In genomic region chr1:75518427-75518826, GRCm38 (mm10) we compare ENCODE assay signal across 21 mouse cellular contexts. TPM values are rescaled to one million over a fixed set of nuclear protein-coding genes. Genes with fewer than 3 reads are reported as not detected.
DNase-seq lines count a peak whose midpoint lies in the region; ATAC-seq and TF ChIP-seq lines count a peak whose summit lies in the region.
"Had no signal": no experiment of that assay in that cellular context is flagged by ENCODE, and none has a peak within 500 bp of the region (broad histone marks: within the 10 kb centered on the region; RNA-seq: fewer than 3 reads in every experiment).

No protein-coding gene starts in this region.

- no peaks in the 10 kb centered on the region for H3K27me3 ChIP-seq in kidney, embryonic 15.5 days
- H3K27me3 ChIP-seq in stomach, embryonic 14.5 days (ENCODE audit: control insufficient read depth, insufficient read depth, low read length): no peaks in the 10 kb centered on the region
- no peaks in the 10 kb centered on the region for H3K27me3 ChIP-seq in stomach, postnatal 0 days (ENCODE audit: control insufficient read depth, insufficient read depth, low read length)
- no peaks in the 10 kb centered on the region for H3K27me3 ChIP-seq in embryonic facial prominence, embryonic 15.5 days
- H3K27me3 ChIP-seq: hindbrain, embryonic 12.5 days; liver, embryonic 13.5 days; neural tube, embryonic 12.5 days had no signal

- TF ChIP-seq CTCF in stomach, postnatal 0 days (IDR thresholded peaks at IDR 0.05; ENCODE audit: low read depth): no peak

- TF ChIP-seq EP300 in stomach, postnatal 0 days (optimal IDR thresholded peaks at IDR 0.05): no peak

- H3K4me1 ChIP-seq in kidney, embryonic 15.5 days: peaks cover 30% of the 10 kb centered on the region
- H3K4me1 ChIP-seq in stomach, embryonic 14.5 days (ENCODE audit: control insufficient read depth, insufficient read depth, low read length): peaks cover 23% of the 10 kb centered on the region
- H3K4me1 ChIP-seq in stomach, postnatal 0 days (replicated peaks; ENCODE audit: control insufficient read depth, insufficient read depth): peaks cover 6% of the 10 kb centered on the region; the same call in 1 of the 2 replicates
- peaks cover 27% of the 10 kb centered on the region for H3K4me1 ChIP-seq in embryonic facial prominence, embryonic 15.5 days

- no peak overlapping the region for H3K4me3 ChIP-seq in kidney, embryonic 15.5 days (replicated peaks)
- no peak overlapping the region for H3K4me3 ChIP-seq in stomach, embryonic 14.5 days (ENCODE audit: low read depth, low read length)
- no peak overlapping the region for H3K4me3 ChIP-seq in stomach, postnatal 0 days (ENCODE audit: low read depth, low read length)
- no peak overlapping the region for H3K4me3 ChIP-seq in embryonic facial prominence, embryonic 15.5 days (replicated peaks)
- H3K4me3 ChIP-seq: forebrain, embryonic 10.5 days; hindbrain, embryonic 12.5 days; liver, embryonic 13.5 days; neural tube, embryonic 12.5 days had no signal

- no peak for DNase-seq in kidney, postnatal 14 days
- no peak for DNase-seq in stomach, postnatal 0 days (ENCODE audit: low spot score)
- DNase-seq in spleen, postnatal 4 days (ENCODE audit: low spot score in 2 of 2): no peak
- no peak for DNase-seq in yolk sac, embryonic 10.5 days (ENCODE audit: low spot score)
- DNase-seq: adrenal gland, adult 8-10 months; B cell, adult 2 months; cerebellum, adult 11-12 months; cerebellum, postnatal 25 days; heart, adult 11 months; layer of hippocampus, postnatal 36 days; liver, embryonic 13.5 days; spleen, adult 18-20 months; thymus, postnatal 4 days had no signal

- WGBS in kidney, embryonic 15.5 days: 93% methylated on average over 4 of the region's 4 CpGs
- 92% methylated on average over 4 of the region's 4 CpGs for WGBS in stomach, embryonic 14.5 days
- WGBS in stomach, postnatal 0 days: 93% methylated on average over 4 of the region's 4 CpGs
- WGBS in embryonic facial prominence, embryonic 15.5 days: 94% methylated on average over 4 of the region's 4 CpGs

- H3K4me2 ChIP-seq in kidney, embryonic 15.5 days: no peak overlapping the region
- no peak overlapping the region for H3K4me2 ChIP-seq in stomach, embryonic 14.5 days (replicated peaks; ENCODE audit: low read depth, low read length)
- H3K4me2 ChIP-seq in stomach, postnatal 0 days (replicated peaks; ENCODE audit: low read depth): no peak overlapping the region
- no peak overlapping the region for H3K4me2 ChIP-seq in embryonic facial prominence, embryonic 15.5 days (replicated peaks)
- H3K4me2 ChIP-seq: hindbrain, embryonic 12.5 days; liver, embryonic 13.5 days; neural tube, embryonic 12.5 days had no signal

- no peak overlapping the region for H3K9ac ChIP-seq in kidney, embryonic 15.5 days
- no peak overlapping the region for H3K9ac ChIP-seq in stomach, embryonic 14.5 days (replicated peaks; ENCODE audit: low read depth, low read length)
- H3K9ac ChIP-seq in stomach, postnatal 0 days (ENCODE audit: low read length): no peak overlapping the region
- no peak overlapping the region for H3K9ac ChIP-seq in embryonic facial prominence, embryonic 15.5 days
- H3K9ac ChIP-seq: hindbrain, embryonic 12.5 days; liver, embryonic 13.5 days; neural tube, embryonic 12.5 days had no signal

- no peaks in the 10 kb centered on the region for H3K36me3 ChIP-seq in kidney, embryonic 15.5 days
- H3K36me3 ChIP-seq in stomach, embryonic 14.5 days (ENCODE audit: control insufficient read depth, insufficient read depth, low read length): no peaks in the 10 kb centered on the region
- no peaks in the 10 kb centered on the region for H3K36me3 ChIP-seq in stomach, postnatal 0 days (ENCODE audit: control insufficient read depth, insufficient read depth, low read length)
- H3K36me3 ChIP-seq in embryonic facial prominence, embryonic 15.5 days: no peaks in the 10 kb centered on the region
- H3K36me3 ChIP-seq: forebrain, embryonic 10.5 days; G1E; hindbrain, embryonic 12.5 days; liver, embryonic 13.5 days; neural tube, embryonic 12.5 days had no signal

- H3K27ac ChIP-seq in kidney, embryonic 15.5 days: peak overlapping the region; percentile 64
- H3K27ac ChIP-seq in stomach, embryonic 14.5 days (ENCODE audit: low read length): peak overlapping the region; percentile 96; the same call in 1 of the 2 replicates
- H3K27ac ChIP-seq in stomach, postnatal 0 days (replicated peaks): no peak overlapping the region
- H3K27ac ChIP-seq in embryonic facial prominence, embryonic 15.5 days (replicated peaks): peak overlapping the region; percentile 63
- H3K27ac ChIP-seq: hindbrain, embryonic 12.5 days; liver, embryonic 13.5 days; neural tube, embryonic 12.5 days had no signal

- ATAC-seq in kidney, embryonic 15.5 days (replicated peaks; ENCODE audit: low FRiP score): no peak
- no peak for ATAC-seq in stomach, embryonic 14.5 days (ENCODE audit: insufficient number of reproducible peaks, insufficient read depth, low FRiP score, low read depth)
- no peak for ATAC-seq in stomach, postnatal 0 days (ENCODE audit: low FRiP score, low TSS enrichment)
- no peak for ATAC-seq in embryonic facial prominence, embryonic 15.5 days (ENCODE audit: insufficient number of reproducible peaks, low FRiP score, low TSS enrichment, low read depth)
- ATAC-seq: inflammation-experienced regulatory T-cells, adult 6 months had no signal

- H3K9me3 ChIP-seq in kidney, embryonic 15.5 days (replicated peaks): no peaks in the 10 kb centered on the region
- no peaks in the 10 kb centered on the region for H3K9me3 ChIP-seq in stomach, embryonic 14.5 days (ENCODE audit: control insufficient read depth, low read depth, low read length)
- no peaks in the 10 kb centered on the region for H3K9me3 ChIP-seq in stomach, postnatal 0 days (ENCODE audit: control insufficient read depth, low read length)
- no peaks in the 10 kb centered on the region for H3K9me3 ChIP-seq in embryonic facial prominence, embryonic 15.5 days (replicated peaks)
- H3K9me3 ChIP-seq: forebrain, embryonic 10.5 days; G1E; hindbrain, embryonic 12.5 days; liver, embryonic 13.5 days; neural tube, embryonic 12.5 days had no signal

RNA-seq across cellular contexts. Expression of gene Stk11ip, which starts 2.9 kb away (rescaled TPM):
- polyA plus RNA-seq in kidney, embryonic 15.5 days (2015; fragmentation: Nextera tagmentation; extraction: Ambion mirVana): 25.1 and 26.5 TPM in 2 replicates
- 16.8 and 19.0 TPM in 2 replicates for polyA plus RNA-seq in stomach, embryonic 14.5 days (2014; fragmentation: Nextera tagmentation; extraction: Ambion mirVana)
- 6.7 and 6.8 TPM in 2 replicates for polyA plus RNA-seq in stomach, postnatal 0 days (2015; fragmentation: Nextera tagmentation; extraction: Ambion mirVana)
- polyA plus RNA-seq in embryonic facial prominence, embryonic 15.5 days (2015; fragmentation: Nextera tagmentation; extraction: Ambion mirVana): 19.7 and 21.1 TPM in 2 replicates

RNA-seq across cellular contexts. Expression of gene Inha, which starts 11.6 kb away (rescaled TPM):
- polyA plus RNA-seq in kidney, embryonic 15.5 days (2015; fragmentation: Nextera tagmentation; extraction: Ambion mirVana): 6.0 and 11.2 TPM in 2 replicates
- 7.2 and 7.4 TPM in 2 replicates for polyA plus RNA-seq in stomach, embryonic 14.5 days (2014; fragmentation: Nextera tagmentation; extraction: Ambion mirVana)
- 4.7 and 6.1 TPM in 2 replicates for polyA plus RNA-seq in stomach, postnatal 0 days (2015; fragmentation: Nextera tagmentation; extraction: Ambion mirVana)
- polyA plus RNA-seq in embryonic facial prominence, embryonic 15.5 days (2015; fragmentation: Nextera tagmentation; extraction: Ambion mirVana): 14.7 and 15.7 TPM in 2 replicates
- polyA plus RNA-seq: G1E; inflammation-experienced regulatory T-cells, adult 6 months had no signal

RNA-seq across cellular contexts. Expression of gene Obsl1, which starts 12.2 kb away (rescaled TPM):
- polyA plus RNA-seq in kidney, embryonic 15.5 days (2015; fragmentation: Nextera tagmentation; extraction: Ambion mirVana): 67.2 and 80.1 TPM in 2 replicates
- polyA plus RNA-seq in stomach, embryonic 14.5 days (2014; fragmentation: Nextera tagmentation; extraction: Ambion mirVana): 77.0 and 79.0 TPM in 2 replicates
- polyA plus RNA-seq in stomach, postnatal 0 days (2015; fragmentation: Nextera tagmentation; extraction: Ambion mirVana): 17.9 and 21.2 TPM in 2 replicates
- polyA plus RNA-seq in embryonic facial prominence, embryonic 15.5 days (2015; fragmentation: Nextera tagmentation; extraction: Ambion mirVana): 104 and 108 TPM in 2 replicates
- polyA plus RNA-seq: G1E; inflammation-experienced regulatory T-cells, adult 6 months had no signal

RNA-seq across cellular contexts. Expression of gene Slc4a3, which starts 27.6 kb away (rescaled TPM):
- 20.9 and 22.5 TPM in 2 replicates for polyA plus RNA-seq in kidney, embryonic 15.5 days (2015; fragmentation: Nextera tagmentation; extraction: Ambion mirVana)
- 16.5 and 19.7 TPM in 2 replicates for polyA plus RNA-seq in stomach, embryonic 14.5 days (2014; fragmentation: Nextera tagmentation; extraction: Ambion mirVana)
- 7.1 and 7.9 TPM in 2 replicates for polyA plus RNA-seq in stomach, postnatal 0 days (2015; fragmentation: Nextera tagmentation; extraction: Ambion mirVana)
- polyA plus RNA-seq in embryonic facial prominence, embryonic 15.5 days (2015; fragmentation: Nextera tagmentation; extraction: Ambion mirVana): 22.5 and 26.3 TPM in 2 replicates
- polyA plus RNA-seq: G1E had no signal

RNA-seq across cellular contexts. Expression of gene Tmem198, which starts 39.1 kb away (rescaled TPM):
- polyA plus RNA-seq in kidney, embryonic 15.5 days (2015; fragmentation: Nextera tagmentation; extraction: Ambion mirVana): 0.63 and 1.2 TPM in 2 replicates
- 1.6 and 1.7 TPM in 2 replicates for polyA plus RNA-seq in stomach, embryonic 14.5 days (2014; fragmentation: Nextera tagmentation; extraction: Ambion mirVana)
- 1.4 and 1.7 TPM in 2 replicates for polyA plus RNA-seq in stomach, postnatal 0 days (2015; fragmentation: Nextera tagmentation; extraction: Ambion mirVana)
- polyA plus RNA-seq in embryonic facial prominence, embryonic 15.5 days (2015; fragmentation: Nextera tagmentation; extraction: Ambion mirVana): 1.3 and 1.4 TPM in 2 replicates
